Mouse (Mus musculus): Measurements from ENCODE around the gene Dynlt1c.
"Not testable (repeated sequence)": the region's sequence is repeated elsewhere in the genome, so short reads cannot be mapped to it uniquely, and the experiment has no call there.

GRCm38 (mm10) chr17:6620730-6621451, 19.4 kb downstream of the Dynlt1c start:
- not testable (repeated sequence) for TF ChIP-seq CTCF (conservative IDR thresholded peaks at IDR 0.05; ENCODE audit: insufficient read depth, insufficient read length, low read depth, low read length); POLR2A (IDR thresholded peaks at IDR 0.05; ENCODE audit: low read depth, low read length)
